Mouse (Mus musculus) left cerebral cortex, adult 8-10 months (tissue): ENCODE measurements at regions not wholly inside any gene's neighbourhood (a gene's known extent, or its start where the extent isn't known, plus 50 kb on each side); places are given as distances from the start of the nearest gene placed in this dataset.

ENCODE experiments used
- microRNA-seq, 2 experiments: library from miRNA; unstranded; fragments of <30 nt; microRNA quantifications; one replicate each; pipeline ENCODE4 v1.2.0; 2022

Small RNA genes in the stretch of these regions (microRNA-seq; reads per million reads assigned to microRNA genes)
- gene Gm22696: 0 reads per million in 2 experiments
